Mouse (Mus musculus) kidney, adult 9 months (tissue): ENCODE data around the gene Colca2.

Experiments used
- DNase-seq: peaks from one replicate; pipeline ENCODE4 v3.0.0; 2022

The Colca2 gene

GRCm38 (mm10) chr9:51271073-51271472 lies 7.3 kb downstream of the Colca2 start:
- DNase-seq, result no peak

DNA sequence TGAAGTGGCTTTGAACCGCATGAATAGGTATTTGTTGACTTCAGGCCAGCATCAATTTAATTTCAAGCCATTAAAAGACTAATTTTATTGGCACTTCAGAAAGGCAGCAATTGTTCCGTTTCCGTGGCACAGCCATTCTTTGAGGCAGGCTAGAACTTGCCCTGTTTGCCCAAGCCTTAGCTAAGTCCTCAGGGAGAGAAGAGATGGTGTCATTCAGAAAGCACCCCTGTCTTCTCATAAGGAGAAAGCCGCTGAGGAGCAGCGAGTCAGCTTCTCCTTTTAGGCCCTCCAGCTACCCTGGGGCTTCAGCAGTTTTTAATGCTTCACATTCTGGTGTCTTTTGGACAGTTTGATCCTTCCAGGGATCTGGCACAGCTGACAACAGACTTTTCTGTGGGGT lies 9.5 kb downstream of the Colca2 start:
- DNase-seq, result no peak

DNA sequence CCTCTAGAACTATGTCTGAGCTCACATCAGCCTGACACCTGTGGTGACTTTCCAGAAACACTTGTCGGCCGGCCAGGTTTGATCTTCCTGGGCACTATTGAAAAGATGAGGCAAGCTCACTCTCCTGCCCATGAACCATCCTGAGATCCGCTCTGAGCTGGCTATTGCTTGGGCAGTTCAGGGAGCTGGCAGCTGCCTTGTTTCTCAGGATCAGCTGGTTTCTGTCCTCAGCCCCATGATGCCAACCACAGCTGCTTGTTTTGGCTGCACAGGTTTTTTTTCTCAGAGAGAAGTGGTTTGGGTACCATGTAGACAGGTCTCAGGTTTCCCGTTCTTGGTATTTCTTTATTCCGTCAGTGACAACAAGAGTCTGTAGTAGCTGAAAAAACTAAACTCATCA lies 19.9 kb downstream of the Colca2 start:
- no peak for DNase-seq

DNA sequence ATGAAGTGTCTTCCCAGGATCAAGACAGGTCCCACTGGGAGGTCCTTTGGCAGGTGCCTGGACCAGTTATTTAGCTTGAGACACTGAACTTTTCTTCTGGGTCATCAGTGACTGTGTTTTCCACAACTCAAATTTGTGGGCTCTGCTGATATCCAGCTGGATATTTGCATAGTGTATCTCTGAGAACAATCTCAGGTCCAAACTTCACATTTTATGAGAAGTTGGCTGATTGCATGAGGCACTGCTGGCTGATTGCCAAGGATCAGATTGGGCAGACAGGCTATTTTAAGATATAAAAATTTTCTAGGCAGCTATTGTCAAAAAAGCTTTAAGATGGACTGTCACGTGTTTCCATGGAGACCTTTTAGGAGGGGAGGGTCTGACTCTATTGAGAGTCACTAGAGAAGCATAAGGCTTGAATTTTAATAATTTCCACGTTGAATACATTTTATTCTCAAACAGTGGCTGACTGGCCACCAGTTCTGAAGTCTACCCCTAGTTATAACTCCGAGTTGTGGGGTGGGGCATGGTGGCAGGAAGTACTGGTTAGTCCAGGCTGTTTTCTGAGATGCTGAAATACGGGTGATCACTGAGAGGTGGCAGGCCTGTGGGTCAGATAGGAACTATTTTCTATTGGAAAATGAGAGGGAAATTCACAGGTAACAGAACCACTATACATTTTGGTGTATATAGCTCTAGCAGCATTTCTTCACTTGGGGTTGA lies 21.4 kb downstream of the Colca2 start:
- no peak for DNase-seq

GRCm38 (mm10) chr9:51238741-51239385 lies 39.5 kb downstream of the Colca2 start:
- DNase-seq, result no peak

GRCm38 (mm10) chr9:51232163-51232562 lies 46.2 kb downstream of the Colca2 start:
- no peak for DNase-seq

DNA sequence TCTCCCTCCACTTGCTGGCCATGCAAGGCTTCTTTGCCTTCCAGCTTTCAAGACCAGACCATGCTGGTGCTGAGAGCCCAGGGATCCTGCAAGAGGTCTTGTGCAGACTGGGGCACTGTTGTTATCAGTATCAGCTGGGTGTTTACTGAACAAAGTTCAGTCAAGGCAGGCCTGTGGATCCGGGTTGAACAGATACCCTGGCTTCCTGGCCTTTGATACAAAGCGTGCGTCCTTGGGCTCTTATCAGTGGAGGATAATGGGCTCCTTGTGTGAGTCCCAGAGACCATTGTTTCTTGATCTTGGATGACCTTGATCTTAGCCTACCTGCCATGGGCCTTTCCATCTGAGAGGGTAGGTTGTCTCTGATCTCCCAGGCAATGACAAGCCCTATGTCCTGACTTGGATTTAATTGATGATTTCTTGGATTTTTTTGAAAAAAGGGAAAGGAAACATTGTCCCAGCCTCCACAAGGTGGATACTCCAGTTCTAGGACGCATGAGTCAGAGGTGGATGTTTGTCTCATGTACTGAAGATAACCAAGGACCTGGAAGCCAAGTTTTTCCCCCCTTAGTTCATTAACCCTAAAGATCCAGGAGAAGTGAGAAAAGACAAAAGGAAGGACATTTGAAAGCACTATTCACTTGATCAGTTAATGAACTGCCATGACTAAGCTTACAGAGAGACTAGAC lies 47.5 kb downstream of the Colca2 start:
- DNase-seq, result no peak

DNA sequence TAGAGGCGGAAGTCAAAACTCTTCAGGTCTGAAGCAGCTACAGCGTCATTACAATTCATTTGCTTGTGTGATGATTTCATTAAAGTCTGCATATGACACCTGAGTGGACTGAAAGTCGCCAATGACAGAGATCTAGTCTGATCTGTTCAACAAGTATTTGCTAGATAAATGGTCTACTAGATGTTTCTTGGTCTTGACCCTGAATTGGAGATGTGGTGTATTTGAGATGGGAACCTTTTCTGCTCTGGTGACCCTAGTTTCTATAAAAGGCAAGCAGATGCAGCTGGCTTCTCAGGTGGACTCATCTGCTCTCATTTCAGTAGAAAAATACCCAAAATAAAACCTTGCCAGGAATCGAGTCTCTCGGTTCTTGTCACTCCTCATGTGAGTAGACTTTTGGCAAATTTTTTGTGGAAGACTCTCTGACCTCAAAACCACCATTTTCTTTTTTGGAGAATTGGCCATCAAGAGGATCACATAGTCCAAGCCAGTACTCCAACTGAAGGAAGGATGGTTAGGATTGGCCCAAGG lies 52.7 kb downstream of the Colca2 start:
- no peak for DNase-seq
